Mouse (Mus musculus) spleen, postnatal 4 days (tissue): ENCODE results near the gene Prkd1.

Experiments
- DNase-seq, 2 experiments: peaks; one replicate each; pipeline ENCODE4 v3.0.0; 2022; ENCODE audit warnings: low spot score in 2 of 2

Gene Prkd1

GRCm38 (mm10) chr12:50430129-50430703 is 218.7 kb downstream of the Prkd1 start:
- DNase-seq = no peak

DNA sequence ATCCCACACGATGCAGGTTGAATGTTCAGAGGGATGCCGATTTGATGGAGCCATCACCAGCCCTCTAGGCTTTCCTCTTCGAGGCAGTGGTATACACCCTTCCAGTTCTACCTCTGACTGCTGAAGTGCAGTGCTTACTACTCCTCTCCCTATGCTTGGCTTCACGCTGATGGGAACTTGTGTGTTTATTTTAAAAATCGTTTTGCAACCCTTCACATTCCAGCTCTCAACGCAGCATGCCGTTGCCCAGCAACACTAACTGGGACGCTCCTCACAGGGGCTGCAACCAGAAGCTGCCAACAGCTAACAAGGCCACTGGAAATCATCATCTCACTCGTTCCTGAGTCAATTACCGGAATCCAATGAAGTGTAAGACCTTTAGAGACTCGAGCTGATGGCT is 296.5 kb downstream of the Prkd1 start:
- DNase-seq = no peak

DNA sequence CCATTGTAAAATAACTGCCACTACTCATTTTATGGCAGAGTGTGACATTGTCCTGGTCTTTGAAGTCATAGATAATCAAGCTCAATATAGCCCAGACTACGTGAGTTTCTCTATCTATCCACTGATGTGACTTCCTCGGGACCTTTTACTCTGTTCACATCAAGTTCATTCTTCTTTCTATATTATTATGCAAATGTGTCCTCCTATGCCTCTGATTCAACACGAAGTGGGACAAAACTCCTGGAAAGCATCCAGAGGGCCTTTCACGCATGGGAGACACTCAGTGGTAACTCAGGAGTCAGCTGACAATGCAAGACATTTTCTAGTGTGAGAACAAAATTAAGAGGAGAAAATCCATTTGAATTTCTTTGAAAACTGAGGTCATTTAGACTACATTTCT is 315.7 kb downstream of the Prkd1 start:
- no peak for DNase-seq

- DNase-seq = no peak
Measured at GRCm38 (mm10) chr12:50314634-50315033, 334.3 kb downstream of the Prkd1 start.

DNA sequence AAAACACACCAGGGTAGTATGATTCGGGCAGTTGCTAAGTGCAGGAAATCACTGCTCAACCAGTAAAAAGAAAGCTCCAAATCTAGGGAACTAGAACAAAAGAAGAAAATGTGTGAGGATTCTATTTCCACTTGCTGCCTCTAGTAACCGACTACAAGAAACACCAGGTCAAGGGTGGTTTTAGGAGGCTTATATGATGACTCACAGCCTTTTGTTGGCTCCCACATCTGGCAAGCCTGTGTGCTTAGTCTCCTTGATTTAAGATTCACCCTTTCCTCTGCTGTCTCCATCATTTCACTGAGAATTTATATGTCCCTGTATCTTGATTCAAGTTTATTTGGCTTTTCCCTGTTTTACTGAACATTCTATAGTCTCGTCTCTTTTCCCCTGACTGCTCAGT is 339.6 kb downstream of the Prkd1 start:
- DNase-seq = no peak

GRCm38 (mm10) chr12:50301334-50301733 is 347.6 kb downstream of the Prkd1 start:
- DNase-seq = no peak

GRCm38 (mm10) chr12:50296067-50296466 is 352.8 kb downstream of the Prkd1 start:
- no peak for DNase-seq

GRCm38 (mm10) chr12:50295549-50295948 is 353.3 kb downstream of the Prkd1 start:
- DNase-seq = no peak

GRCm38 (mm10) chr12:50292834-50293233 is 356.1 kb downstream of the Prkd1 start:
- no peak for DNase-seq
